Mouse (Mus musculus) layer of hippocampus, postnatal 36 days (tissue): Measurements from ENCODE around the gene AW011738. TPM values are rescaled to one million over a fixed set of nuclear protein-coding genes. Genes with fewer than 3 reads are reported as not detected.

Source experiments
- DNase-seq, 2 experiments: peaks; one replicate each; pipeline ENCODE4 v3.0.0; 2022
- total RNA-seq, 2 experiments: library from RNA; stranded (reverse); gene quantifications; 2 replicates each; pipeline ENCODE4 v1.2.3; 2021

The AW011738 gene
- total RNA-seq = 1 to 10 TPM; 5.5 to 6.6 TPM

DNA sequence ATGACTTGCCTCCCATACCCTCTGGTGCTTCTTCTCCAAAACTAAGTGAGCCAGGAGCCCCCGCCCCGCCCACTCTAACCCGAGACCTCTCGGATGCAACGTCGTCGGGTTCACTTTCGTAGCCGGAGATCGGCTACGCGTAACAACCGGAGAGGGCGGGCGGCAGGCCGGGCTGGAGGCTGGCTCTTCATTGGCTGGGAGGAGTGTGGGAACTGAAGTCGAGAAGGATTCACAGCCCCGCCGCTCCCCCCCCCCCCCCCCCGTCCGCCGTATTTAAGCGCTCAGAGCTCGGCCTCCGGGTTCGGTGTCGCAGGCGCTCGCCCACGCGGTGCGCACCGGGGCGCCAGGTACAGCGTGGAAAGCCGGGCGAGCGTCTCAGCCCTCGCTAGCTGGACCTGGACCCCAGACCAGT is at the start of gene AW011738:
TSS of gene AW011738 (plus strand) at position 304 of the 412 bp plus-strand sequence.
- peak; percentile 52 to 65 for DNase-seq

DNA sequence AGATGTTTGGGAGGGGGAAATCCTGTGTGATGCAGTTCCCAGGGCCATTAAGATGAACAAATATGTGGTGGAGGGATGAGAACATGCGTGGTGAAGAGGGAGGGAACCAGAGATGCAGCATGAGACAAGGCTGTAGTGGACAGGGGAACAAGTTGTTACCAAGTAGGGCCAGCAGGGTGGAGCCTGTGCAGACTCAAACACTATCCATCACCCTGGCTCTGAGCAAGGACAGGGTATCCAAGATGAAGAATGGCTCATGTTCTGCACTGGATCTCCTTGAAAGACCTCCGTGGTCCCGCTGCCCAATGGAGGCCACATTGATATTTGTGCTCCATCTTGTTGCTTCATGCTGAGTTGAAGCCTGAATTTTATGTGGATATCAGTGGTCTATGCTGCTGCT is 48.3 kb upstream of the AW011738 start:
- no peak for DNase-seq

DNA sequence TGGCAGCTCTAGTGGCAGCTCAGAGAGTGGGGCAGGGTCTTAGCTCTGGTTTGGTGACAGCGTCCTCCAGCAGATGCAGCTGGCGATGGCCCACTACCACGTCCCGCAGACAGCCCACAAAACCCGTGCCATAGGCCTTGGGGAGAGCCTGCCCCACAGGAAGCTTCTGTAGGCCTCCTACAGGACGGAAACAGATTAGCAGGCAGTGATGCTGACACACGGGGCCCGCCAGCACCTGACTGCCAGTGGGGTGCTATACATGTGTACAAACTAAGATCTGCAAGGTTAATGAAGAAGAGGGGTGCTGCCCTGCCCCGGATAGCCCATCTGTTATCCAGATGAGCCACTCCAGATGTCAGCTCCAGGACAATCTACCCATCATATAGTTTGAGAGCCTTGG is 36.6 kb upstream of the AW011738 start:
- no peak for DNase-seq

DNA sequence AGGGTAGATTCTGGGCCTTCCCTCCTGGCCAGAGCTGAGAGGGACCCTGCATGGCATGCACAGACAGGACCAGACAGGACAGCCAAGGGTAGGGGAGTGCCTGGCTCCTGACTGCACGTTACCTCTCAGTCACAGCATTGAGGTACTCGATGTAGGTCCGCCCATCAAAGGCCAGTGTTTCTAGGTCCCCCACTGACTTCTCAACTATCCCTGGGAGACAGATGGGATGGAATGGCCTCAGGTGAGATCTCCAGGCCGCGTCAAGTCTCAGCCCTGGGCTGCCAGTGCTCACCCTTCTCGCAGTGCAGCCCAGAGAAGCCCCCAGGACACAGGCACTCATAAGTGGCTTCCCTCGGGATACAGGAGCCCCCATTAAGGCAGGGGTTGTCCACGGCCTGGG is 34.5 kb upstream of the AW011738 start:
- no peak for DNase-seq

DNA sequence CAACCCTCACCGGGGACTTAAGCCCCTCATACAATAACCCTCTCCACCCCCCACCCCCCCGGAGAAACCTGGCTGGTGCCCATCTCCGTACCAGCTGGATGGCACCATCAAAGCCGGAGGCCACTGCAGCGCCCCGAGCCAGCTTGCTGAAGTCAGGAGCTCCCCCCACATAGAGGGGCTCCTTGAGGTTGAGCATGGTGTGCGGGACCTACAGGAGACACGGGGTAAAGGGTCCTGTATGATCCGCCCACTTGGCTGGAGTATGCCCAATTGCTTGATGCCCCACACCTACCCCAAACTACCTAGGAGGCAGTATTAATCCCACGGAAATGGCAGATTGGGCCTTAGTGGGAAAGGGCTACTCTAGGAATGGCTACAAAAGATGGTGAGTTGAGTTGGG is 34.0 kb upstream of the AW011738 start:
- DNase-seq = no peak

DNA sequence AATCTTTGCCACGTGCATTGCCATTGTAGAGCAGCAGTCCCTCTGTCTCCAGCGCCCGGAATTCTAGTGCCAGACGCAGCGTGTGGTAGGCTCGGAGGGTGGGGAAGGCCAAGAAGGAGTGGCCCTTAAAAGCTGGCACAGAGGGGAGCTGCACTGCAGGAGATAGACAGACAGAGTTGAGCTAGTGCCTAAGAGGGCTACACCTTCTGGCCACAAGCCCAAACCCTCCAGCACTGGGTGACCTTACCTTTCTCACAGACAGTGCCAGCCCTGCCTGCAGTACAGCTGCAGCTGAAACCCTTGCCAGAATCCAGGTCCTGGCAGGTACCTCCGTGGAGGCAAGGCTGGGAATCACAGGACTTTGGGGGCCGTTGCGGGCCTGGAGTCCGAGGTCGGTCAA is 31.3 kb upstream of the AW011738 start:
- no peak for DNase-seq

DNA sequence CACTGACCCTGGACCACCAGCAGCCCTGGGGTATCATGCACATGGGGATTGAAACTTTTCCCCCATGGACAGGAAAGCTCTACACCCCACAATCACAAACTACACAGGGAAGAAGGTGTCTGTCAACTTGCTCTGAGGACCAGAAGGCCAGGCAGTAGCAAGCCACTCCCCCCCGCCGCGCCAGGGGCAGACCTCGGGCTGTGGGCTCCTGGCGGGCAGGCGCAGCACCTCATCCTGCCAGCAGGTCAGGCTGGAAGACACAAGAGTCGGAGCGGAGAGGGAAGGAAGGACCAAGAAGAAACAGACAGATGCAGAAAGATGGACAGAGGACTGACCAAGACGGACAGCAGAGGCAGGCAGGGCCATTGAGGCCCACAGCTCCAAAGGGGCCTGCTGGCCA is 25.5 kb upstream of the AW011738 start:
- DNase-seq = peak in 1 of 2 experiments; percentile 1

DNA sequence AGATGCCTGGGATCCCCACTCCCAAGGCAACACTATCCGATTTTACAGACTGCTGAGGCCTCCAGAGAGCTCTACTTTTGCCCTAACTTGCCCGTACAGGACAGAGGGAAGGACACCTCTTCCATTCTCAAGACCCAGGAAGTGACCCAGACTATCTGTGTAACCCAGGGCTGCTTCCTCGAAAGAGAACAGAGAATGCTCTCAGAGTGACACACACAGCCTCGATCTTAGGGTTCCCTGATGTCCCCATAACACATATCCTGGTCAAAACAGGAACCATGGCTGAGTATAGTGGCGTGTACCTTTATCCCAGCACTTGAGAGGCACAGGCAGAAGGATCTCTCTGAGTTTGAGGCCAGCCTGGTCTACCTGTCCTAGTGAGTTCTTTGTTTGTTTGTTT is 19.4 kb upstream of the AW011738 start:
- no peak for DNase-seq

DNA sequence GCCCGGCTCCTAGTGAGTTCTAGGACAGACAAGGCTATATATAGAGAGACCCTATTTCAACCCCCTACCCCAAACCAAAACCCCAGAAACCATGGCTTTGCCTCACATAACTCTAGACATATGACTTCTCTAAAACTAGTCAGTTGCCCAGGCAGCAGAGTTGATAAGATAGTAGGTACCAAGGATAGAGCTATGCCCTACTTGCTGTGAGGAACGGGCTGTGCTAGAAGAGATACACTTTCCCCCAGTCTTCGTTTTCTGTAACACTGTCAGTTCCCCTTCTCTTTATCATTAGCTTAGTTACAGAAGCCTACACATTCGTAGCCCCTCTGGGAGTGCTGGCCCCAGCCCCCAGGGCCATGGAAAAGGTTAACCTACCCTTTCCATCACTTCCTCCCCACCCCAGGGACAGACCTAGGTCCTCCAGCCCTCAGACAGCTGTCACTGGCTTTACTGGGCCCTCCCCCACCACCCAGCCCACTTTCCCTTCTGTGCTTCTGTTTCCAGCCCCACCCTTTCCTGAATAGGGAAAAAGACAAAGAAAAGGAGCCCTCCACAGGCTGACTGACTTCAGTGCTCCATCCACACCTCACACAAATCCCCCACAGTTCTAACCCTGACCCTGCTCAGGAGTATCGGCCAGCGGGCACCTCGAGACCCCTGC is 18.7 kb upstream of the AW011738 start:
- no peak for DNase-seq

DNA sequence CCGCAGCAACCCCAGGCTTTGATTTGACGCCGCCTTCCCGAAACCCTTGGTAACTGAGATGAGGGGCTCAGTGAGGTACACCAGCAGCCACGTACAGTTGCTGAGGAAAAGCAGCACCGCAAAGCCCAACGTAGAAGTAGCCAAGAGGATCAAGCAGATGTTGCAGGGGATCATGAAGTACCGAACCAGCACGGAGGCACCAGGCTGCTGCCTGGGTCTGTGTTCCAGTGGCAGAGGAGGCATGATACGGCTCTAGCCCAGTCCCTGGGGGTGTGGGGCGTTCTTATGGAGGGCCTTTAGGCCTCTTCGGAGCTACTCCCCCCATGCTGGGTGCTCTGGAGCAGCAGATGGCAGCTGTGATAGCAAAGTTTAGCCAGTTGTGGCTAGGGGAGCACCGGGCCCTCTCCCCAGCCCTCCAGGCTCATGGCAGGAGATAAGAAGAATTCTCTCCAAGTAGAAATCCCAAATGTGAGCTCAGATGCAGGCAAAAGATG is 17.6 kb upstream of the AW011738 start:
- peak; percentile 27 to 34 for DNase-seq

DNA sequence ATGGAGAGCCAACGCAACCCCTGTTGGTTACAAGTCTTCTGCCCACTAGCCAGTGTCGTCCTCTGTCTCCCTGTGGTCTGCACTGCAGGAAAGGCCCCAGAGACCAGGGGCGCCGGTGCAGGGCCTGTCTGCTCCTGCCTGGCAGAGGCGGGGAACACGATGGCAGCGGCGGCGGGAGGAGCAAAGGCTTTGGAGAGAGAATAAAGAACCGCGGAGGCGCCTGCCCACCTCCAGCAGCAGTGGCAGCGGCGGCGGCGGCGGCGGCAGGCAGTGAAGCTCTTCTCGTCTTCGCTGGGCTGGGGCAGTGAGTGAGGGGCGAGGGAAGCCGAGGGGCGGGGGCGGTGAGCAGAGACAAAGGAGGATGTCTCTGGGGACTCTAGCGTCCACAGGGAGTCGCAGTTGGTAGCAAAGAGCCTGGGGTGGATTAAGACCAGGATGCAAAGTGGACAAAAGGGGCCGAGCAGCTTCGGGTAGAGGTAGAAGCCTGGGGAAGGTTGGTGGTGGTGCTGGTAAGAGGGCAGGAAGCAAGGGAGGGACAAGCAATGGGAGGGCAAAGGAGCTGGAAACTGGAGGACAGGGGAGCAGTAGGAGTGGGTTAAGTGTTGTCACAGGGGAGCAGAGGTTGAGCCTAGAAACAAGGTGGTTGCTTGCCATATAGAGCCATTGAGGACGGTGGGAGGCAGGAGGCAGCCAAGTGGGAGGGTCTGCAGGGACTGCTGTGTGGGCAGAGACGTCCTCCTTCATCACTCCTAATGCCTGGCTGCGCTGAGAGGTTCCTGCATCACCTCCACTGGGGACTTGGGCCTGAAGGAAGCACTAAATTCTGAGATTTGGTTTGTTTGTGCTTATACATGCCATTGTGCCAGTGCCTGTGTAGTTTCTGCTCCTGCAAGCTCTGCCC is 16.9 kb upstream of the AW011738 start:
- DNase-seq = peak; percentile 59 to 66

DNA sequence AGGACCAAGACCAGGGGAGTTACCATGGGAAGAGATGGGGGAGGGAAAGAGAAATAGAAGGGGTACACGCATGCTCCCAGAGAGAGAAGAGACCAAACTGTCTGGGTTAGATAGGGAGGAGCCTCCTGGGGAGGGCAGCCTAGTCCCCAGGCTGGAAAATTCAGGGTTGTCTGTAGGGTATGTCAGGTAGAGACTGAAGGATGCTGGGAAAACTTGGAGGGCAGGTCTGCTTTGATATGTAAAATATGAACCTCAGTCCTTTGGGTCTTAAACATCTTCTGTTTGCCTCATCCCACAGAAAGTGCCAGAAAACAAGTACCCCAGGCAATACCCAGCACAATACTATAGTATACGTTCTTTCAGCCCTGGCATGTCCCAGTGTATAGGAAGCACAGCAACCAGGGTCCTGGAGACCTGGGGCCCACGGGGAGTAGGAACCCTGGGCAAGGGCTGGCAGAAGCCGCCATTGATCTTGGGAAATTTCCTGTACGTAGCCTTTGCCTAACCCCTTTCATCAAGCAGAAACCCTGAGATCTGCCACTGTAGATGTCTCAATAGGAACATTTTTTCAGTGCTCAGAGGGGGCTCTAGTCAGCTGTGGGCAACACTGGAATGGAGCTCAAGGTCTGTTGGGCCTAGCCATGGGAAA is 14.8 kb upstream of the AW011738 start:
- no peak for DNase-seq

DNA sequence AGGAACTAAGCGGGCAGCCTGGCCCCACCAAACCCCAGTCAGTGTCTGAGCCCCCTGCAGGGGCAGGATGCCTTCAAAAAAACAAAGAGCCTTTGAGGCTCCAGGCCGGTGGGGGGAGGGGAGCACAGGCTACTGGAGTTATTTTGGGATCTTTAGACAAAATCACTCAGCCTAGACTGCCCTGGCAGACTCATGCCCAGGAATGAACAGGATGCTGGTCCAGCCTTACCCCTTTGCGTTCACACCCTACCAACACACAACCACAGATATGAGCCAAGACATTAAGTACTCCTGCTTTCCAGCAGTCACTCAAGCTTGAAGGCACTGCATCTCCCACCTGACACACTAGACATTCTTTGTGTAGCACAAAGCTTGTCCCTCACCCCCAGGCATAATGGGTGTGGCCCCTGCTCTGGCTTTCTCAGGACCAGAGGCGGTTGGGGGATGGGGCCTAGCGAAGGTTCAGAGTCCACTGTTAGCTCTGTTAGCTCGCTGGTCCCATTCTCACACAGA is 14.2 kb upstream of the AW011738 start:
- DNase-seq = no peak

DNA sequence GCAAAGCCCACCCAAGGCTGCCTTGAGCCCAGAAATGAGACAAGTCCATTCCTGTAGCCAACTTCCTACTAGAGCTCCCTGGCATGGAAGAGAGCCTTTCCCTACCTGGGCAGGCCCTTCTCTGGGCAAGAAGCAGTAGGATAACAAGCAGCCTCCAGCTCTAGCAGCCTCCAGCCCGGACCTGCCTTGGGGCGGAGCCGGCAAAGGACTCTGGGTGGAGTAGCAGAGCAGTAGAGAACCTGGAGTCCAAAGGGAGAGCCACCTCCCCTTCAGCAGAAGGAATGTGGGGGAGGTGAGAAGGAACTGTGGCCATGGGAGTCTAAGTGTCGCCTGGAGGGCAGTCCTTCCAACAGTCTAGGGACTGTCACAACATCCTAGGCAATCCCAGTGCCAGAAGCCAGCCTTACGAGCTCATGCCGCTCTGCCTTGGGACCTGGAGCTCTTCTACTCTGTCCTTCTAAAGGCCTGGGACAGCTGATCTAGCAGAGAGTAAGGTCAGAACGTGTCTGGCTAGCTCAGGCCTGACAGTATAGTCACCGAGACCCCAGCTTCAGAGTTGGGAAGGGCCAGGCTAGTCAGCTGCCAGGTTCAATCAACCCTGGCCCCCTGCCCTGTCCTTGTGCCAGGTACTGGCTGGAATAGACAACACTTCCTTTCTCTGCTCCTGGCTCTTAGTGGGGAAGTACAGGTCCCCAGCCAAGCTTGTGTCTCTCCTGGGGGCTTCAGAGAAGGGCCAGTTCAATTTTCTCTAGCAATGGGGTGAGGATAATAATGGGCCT is 10.5 kb upstream of the AW011738 start:
- no peak for DNase-seq

DNA sequence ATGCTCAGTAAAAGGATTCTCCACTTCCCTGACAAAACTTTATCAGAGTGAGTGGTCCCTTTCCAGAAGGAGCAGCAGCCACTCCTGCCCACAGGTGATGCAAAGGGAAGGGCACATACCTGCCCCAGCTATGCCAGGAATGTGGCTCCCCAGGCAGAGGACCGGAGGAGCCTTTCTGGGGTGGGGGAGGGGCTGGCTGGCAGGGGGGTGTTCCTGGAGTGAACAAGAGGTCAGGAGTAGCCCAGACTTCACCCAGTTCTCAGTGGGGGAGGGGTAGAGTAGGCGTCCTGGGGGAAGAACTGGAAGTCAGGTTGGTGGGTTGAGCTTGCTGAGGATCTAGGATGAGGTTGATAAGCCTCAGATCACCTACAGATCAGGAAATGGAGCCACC is 9.9 kb upstream of the AW011738 start:
- no peak for DNase-seq

DNA sequence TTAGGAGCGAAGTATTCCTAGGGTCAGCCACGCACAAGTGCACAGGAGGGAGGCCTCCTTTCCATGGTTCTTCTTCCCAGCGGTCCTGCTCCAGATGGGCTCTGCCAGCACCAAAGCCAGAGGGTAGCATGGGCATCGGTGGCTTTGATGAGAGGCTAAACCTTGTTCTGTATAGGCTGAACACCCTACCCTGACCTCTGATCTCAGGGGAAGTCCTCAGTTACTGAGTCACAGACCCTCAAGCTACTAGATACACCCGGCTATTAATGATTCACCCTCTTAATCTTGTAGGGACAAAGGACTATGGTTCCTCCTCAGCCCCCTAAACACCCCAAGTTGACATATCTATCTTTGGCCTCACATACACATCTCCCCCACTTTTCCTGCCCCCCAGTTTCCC is 9.2 kb upstream of the AW011738 start:
- no peak for DNase-seq

DNA sequence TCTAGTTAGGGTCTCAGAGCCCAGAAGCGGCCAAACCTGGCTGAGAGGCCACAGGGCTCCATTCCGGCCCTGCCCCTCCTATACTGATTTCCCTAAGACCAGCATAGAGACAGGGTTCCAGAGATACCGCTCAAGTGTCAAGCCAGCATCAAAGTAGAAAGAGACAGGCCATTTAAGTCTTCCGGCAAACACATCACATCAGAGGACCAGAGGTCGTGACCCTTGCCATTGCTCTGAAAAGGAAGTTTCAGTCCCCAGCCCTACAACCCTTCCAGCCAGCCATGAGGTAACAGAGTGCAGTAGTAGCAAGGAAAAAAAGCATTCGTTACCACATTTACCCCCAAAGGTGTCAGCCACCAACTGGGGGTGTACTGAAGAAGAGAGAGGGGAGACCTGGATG is 8.8 kb upstream of the AW011738 start:
- DNase-seq = no peak

DNA sequence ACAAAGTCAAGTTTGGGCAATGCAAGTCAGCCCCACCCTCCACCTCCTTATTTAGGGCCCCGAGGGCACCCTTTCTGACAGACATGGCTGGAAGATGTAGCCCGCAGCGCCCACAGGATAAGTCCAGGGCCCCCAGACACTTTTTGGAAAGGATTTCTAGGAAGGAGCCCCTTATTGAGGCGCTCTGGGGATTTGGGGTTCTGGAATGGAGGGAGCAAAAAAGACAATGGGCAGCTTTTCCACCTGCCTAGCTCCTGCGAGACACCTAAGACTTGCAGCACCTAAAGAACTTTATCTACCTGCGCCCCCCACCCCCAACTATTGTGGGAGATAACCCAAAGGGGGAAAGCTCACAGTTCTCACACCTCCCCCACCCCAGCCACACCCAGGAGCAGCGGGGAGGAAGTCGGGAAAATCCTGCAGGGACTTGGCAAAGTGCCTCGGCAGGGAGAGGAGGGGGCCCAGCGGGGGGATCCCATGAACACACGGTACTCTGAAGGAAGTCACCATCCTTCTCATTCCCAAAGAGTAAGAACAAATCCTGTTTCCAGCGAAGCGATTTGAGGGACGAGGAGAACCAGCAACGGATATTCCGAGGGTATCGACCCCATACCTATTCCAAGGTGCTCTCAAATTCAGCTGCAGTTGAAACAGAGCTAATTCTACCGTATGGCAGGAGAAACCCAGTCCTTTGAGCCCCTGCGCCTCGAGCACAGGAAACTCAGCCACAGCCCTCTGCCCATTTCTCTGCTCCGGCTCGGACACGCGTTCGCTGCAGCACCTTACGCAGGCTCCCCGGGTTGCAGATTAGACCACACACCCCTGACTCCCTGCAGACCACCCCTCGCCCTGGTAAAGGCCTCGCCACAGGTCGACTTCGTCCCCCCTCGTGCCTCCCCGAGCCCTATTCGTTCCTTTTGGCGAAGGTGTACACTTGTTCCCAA is 6.9 kb upstream of the AW011738 start:
- no peak for DNase-seq

DNA sequence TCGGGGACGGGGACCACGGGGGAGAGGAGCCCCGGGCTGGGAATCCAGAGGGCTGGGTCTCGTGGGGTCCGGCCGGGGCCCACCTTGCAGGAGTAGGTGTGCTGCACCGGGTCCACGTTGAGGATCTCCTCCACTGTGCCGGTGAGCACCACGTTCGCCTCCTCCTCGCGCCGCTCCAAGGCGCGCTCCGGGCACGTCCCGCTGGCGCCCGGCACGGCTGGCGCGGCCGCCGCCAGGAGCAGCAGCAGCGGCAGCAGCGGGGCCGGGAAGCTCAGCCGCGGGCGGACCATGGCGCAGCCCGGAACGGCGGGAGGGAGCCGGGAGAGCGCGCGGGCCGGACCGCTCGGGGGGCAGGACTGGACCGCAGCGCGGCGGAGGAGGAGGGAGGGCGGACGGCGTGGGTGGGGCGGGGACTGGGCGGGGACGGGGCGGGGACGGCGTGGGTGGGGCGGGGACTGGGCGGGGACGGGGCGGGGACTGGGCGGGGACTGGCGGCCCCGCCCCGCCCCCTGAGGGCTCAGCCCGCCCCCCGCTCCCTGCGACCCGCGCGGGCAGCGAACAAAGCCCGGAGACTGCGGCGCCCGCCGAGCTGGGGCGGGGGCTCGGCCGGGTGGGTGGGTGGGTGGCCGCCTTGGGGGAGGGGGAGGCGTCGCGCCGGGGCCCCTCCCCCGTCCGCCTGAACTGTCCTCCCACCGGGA is 5.8 kb upstream of the AW011738 start, which contains the start of gene Agrn:
TSS of gene Agrn (minus strand) at position 358 of the 698 bp plus-strand sequence.
- DNase-seq = peak; percentile 42 to 57

DNA sequence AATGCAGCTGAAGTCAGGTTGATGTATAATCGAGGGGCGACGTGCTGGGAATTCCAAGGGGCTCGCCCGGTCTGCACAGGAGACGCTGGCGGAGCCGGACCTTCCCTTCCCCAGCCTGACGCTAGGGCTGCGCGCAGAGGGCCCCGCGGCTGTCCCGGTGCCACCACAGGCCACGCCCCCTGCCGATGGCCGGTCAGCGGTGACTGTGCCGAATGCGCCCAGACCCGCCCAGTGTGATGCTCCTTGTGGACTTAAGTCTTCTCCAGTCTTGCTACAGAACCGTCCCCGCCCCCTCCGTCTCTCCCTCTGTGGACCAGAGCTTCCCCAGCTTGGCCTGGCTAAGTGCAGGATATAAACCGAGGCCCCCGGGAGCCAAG is 5.3 kb upstream of the AW011738 start:
- DNase-seq = peak; percentile 67 to 73
